Mouse (Mus musculus) ES-Bruce4 (cell line): ENCODE data around the gene Sgsh.

ENCODE experiments used
- CTCF ChIP-seq: IDR thresholded peaks from one replicate; pipeline ENCODE4 v1.8.1; 2011; ENCODE audit warnings: low read depth, low read length
- POLR2A ChIP-seq: IDR thresholded peaks from one replicate; pipeline ENCODE4 v1.8.1; 2011; ENCODE audit warnings: low read length; ENCODE audit not compliant: insufficient read depth

DNA sequence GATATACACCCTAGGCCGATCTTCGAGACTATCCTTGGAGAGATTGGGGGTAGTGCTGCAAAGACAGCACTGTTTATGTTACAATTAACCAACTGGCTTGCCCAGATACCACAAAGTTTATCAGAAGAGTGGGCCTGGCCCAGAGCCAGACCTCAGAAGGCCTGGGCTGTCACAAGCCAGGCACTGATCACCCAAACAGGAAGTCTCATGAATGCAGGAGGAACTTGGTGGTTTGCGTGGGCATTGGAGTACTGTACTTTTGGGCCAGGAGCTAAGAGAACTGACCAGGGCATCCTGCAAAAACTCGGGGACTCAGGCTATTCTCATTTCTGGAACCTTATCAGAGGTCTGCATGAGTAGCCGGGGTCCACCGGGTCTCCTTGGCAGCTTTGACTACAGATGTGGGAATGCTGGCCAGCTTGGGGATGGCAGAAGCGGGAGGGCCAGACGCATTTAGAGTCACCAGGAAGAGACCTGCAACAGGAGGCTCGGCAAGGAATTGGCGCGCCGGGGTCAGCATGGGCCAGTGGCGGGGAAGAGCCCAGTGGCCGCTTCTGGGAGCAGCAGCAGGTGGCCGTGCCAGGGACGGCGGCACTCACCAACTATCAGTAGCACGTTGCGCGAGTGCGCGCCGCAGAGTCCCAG lies 416 bp downstream of the Sgsh start:
- TF ChIP-seq CTCF (no peak), POLR2A (no peak)
